Mouse (Mus musculus) CH12.LX (cell line): ENCODE results near the gene Plpp3. TPM values are rescaled to one million over a fixed set of nuclear protein-coding genes. Genes with fewer than 3 reads are reported as not detected.

ENCODE experiments used
- DNase-seq: peaks from one replicate; pipeline ENCODE4 v3.0.0-alpha.2; 2013; ENCODE audit errors: extremely low read depth
- H3K27ac ChIP-seq: 2 replicates; pipeline ENCODE4 v1.5.1; 2012; ENCODE audit warnings: low read depth, mild to moderate bottlenecking, control low read depth, moderate library complexity; ENCODE audit not compliant: insufficient read depth
- H3K27me3 ChIP-seq: replicated peaks from 2 replicates; pipeline ENCODE3; 2012; ENCODE audit warnings: inconsistent platforms
- H3K36me3 ChIP-seq, 2 experiments: replicated peaks in 1 of 2; 2 replicates each; pipeline versions ENCODE3 to v1.6.1; 2012; ENCODE audit warnings: inconsistent platforms in 1 of 2, low read length in 1 of 2, mild to moderate bottlenecking in 1 of 2, mixed read lengths in 1 of 2, moderate library complexity in 1 of 2; ENCODE audit not compliant: control insufficient read depth in 1 of 2, insufficient read depth in 1 of 2
- H3K4me1 ChIP-seq, 2 experiments: 2 replicates each; pipeline ENCODE4 v1.6.1; 2012; ENCODE audit warnings: inconsistent platforms in 1 of 2, moderate library complexity in 1 of 2; ENCODE audit not compliant: insufficient read depth in 2 of 2, control insufficient read depth in 1 of 2
- H3K4me2 ChIP-seq: 2 replicates; pipeline ENCODE4 v1.6.1; 2012; ENCODE audit warnings: low read depth, mild to moderate bottlenecking, control low read depth; ENCODE audit not compliant: poor library complexity, insufficient read depth, severe bottlenecking
- H3K4me3 ChIP-seq, 3 experiments: fragments of 150-350 bp in 1 of 3; sonication (generic) in 1 of 3; replicated peaks in 1 of 3; 2 replicates each; pipeline versions ENCODE3 to v1.5.1; 2011 to 2012; ENCODE audit warnings: low read depth in 2 of 3, low read length in 2 of 3, mild to moderate bottlenecking in 2 of 3, moderate library complexity in 2 of 3, control low read depth in 1 of 3, improper control_type of control experiment in 1 of 3, inconsistent platforms in 1 of 3, mixed read lengths in 1 of 3; ENCODE audit not compliant: poor library complexity in 1 of 3
- H3K79me2 ChIP-seq: replicated peaks from 2 replicates; pipeline ENCODE4 v1.6.1; 2012; ENCODE audit warnings: mild to moderate bottlenecking, moderate library complexity; ENCODE audit not compliant: control insufficient read depth, poor library complexity, insufficient read depth, severe bottlenecking; ENCODE audit errors: extremely low read depth
- H3K9ac ChIP-seq: 2 replicates; pipeline ENCODE4 v1.6.1; 2012; ENCODE audit warnings: low read depth, mild to moderate bottlenecking, control low read depth, moderate library complexity; ENCODE audit not compliant: insufficient read depth
- H3K9me3 ChIP-seq: replicated peaks from 2 replicates; pipeline ENCODE3; 2012; ENCODE audit warnings: low read length, inconsistent platforms, mixed read lengths
- CHD2 ChIP-seq: IDR thresholded peaks from 2 replicates; pipeline ENCODE4 v1.6.1; 2011; ENCODE audit warnings: low read length, improper control_type of control experiment
- E2F4 ChIP-seq: IDR thresholded peaks from 2 replicates; pipeline ENCODE4 v1.6.1; 2011; ENCODE audit warnings: low read depth, low read length, improper control_type of control experiment; ENCODE audit not compliant: insufficient replicate concordance
- EP300 ChIP-seq: IDR thresholded peaks from 2 replicates; pipeline ENCODE4 v1.6.1; 2011; ENCODE audit warnings: low read length, improper control_type of control experiment
- ETS1 ChIP-seq: conservative IDR thresholded peaks from 2 replicates; pipeline ENCODE4 v1.6.1; 2012; ENCODE audit warnings: low read depth, mild to moderate bottlenecking, inconsistent platforms, low read length, improper control_type of control experiment, moderate library complexity
- HCFC1 ChIP-seq: IDR thresholded peaks from 2 replicates; pipeline ENCODE4 v1.6.1; 2012; ENCODE audit warnings: low read depth, mild to moderate bottlenecking, inconsistent platforms, low read length, improper control_type of control experiment
- IRF4 ChIP-seq: IDR thresholded peaks from 2 replicates; pipeline ENCODE4 v1.6.1; 2014; ENCODE audit warnings: low read depth, mild to moderate bottlenecking, inconsistent platforms, low read length, improper control_type of control experiment
- MAZ ChIP-seq: IDR thresholded peaks from 2 replicates; pipeline ENCODE4 v1.6.1; 2012; ENCODE audit warnings: low read depth, mild to moderate bottlenecking, inconsistent platforms, low read length, improper control_type of control experiment, moderate library complexity
- MXI1 ChIP-seq: IDR thresholded peaks from 2 replicates; pipeline ENCODE4 v1.6.1; 2011; ENCODE audit warnings: mild to moderate bottlenecking, low read depth, low read length, improper control_type of control experiment
- PAX5 ChIP-seq: IDR thresholded peaks from 2 replicates; pipeline ENCODE4 v1.6.1; 2012; ENCODE audit warnings: low read length, inconsistent platforms, mixed read lengths
- POLR2A ChIP-seq: IDR thresholded peaks from 2 replicates; pipeline ENCODE4 v1.6.1; 2011; ENCODE audit warnings: low read depth, mild to moderate bottlenecking, improper control_type of control experiment, low read length
- RAD21 ChIP-seq: IDR thresholded peaks from 2 replicates; pipeline ENCODE4 v1.6.1; 2011; ENCODE audit warnings: low read depth, mild to moderate bottlenecking, low read length, improper control_type of control experiment, moderate library complexity
- RCOR1 ChIP-seq: conservative IDR thresholded peaks from 2 replicates; pipeline ENCODE4 v1.6.1; 2012; ENCODE audit warnings: low read depth, mild to moderate bottlenecking, inconsistent platforms, low read length, improper control_type of control experiment
- SIN3A ChIP-seq: IDR thresholded peaks from 2 replicates; pipeline ENCODE4 v1.6.1; 2012; ENCODE audit warnings: low read length, improper control_type of control experiment, inconsistent platforms
- TBP ChIP-seq: conservative IDR thresholded peaks from 2 replicates; pipeline ENCODE4 v1.6.1; 2011; ENCODE audit warnings: low read depth, low read length, improper control_type of control experiment
- UBTF ChIP-seq: IDR thresholded peaks from 2 replicates; pipeline ENCODE4 v1.6.1; 2012; ENCODE audit warnings: low read depth, mild to moderate bottlenecking, inconsistent platforms, low read length, improper control_type of control experiment, moderate library complexity
- USF2 ChIP-seq: conservative IDR thresholded peaks from 2 replicates; pipeline ENCODE4 v1.6.1; 2011; ENCODE audit warnings: low read depth, low read length, improper control_type of control experiment
- dilution Hi-C: fragments of 300-500 bp; cut with MboI; formaldehyde crosslinking; loops from 2 replicates; pipeline ENCODE4 v1.14.3; 2020; ENCODE audit warnings: low sequenced_read_pairs; ENCODE audit not compliant: extremely low pct_unique_long_range_greater_than_20kb, extremely low pct_ligation_motif_present
- in situ Hi-C: fragments of 300-500 bp; cut with MboI; formaldehyde crosslinking; loops from 3 replicates; pipeline ENCODE4 v1.14.3; 2019; ENCODE audit warnings: low sequenced_read_pairs, low pct_ligation_motif_present, low pct_unique_long_range_greater_than_20kb, mixed read lengths
- polyA plus RNA-seq: library from polyadenylated mRNA; unstranded; fragments of >175 nt; gene quantifications from 2 replicates; pipeline ENCODE4 v1.2.1, GENCODE M21; 2012; ENCODE audit warnings: low read depth; ENCODE audit not compliant: insufficient read length
- total RNA-seq, 2 experiments: library from RNA; depleted of rRNA; stranded (reverse); fragments of 300-350 nt in 1 of 2; fragments of >200 nt in 1 of 2; gene quantifications; 2 replicates each; pipeline ENCODE4 v1.2.3; 2012 to 2014

Plpp3 gene
- total and polyA plus RNA-seq, 3 experiments: 0.34 to 1.6 (median 1.2) TPM

- in situ Hi-C loops: no loop called here
- no peak overlapping the region for H3K27ac ChIP-seq
- no peaks in the 10 kb centered on the region for H3K79me2 ChIP-seq
- no peak for TF ChIP-seq MAZ
- TF ChIP-seq EP300: no peak
- TF ChIP-seq SIN3A: no peak
- TF ChIP-seq RAD21: no peak
- TF ChIP-seq CHD2: no peak
- no peak for TF ChIP-seq MXI1
- TF ChIP-seq PAX5: no peak
- H3K36me3 ChIP-seq: peaks cover 0 to 3% of the 10 kb centered on the region in 2 experiments
- H3K4me1 ChIP-seq: no peaks in the 10 kb centered on the region
- no peak overlapping the region for H3K4me3 ChIP-seq
- no peak overlapping the region for H3K9ac ChIP-seq
- no peaks in the 10 kb centered on the region for H3K9me3 ChIP-seq
- no peak overlapping the region for H3K4me2 ChIP-seq
- DNase-seq: no peak
- H3K27me3 ChIP-seq: no peaks in the 10 kb centered on the region
- dilution Hi-C loops: no loop called here
Measured at GRCm38 (mm10) chr4:105200624-105201524, 43.7 kb downstream of the Plpp3 start.

GRCm38 (mm10) chr4:105202439-105202838, 45.3 kb downstream of the Plpp3 start:
- TF ChIP-seq E2F4: no peak
- TF ChIP-seq TBP: no peak
- TF ChIP-seq RCOR1: no peak
- no peak for TF ChIP-seq UBTF
- no peak for TF ChIP-seq HCFC1
- TF ChIP-seq MXI1: no peak
- no peak for TF ChIP-seq POLR2A
- TF ChIP-seq IRF4: no peak
- no peak for TF ChIP-seq USF2
- no peak for TF ChIP-seq ETS1
- no peak for DNase-seq
- in situ Hi-C loops (no loop called here), dilution Hi-C loops (no loop called here)
- Histone ChIP-seq H3K4me3 (no peak overlapping the region), H3K36me3 (peaks cover 0 to 3% of the 10 kb centered on the region in 2 experiments), H3K4me2 (no peak overlapping the region), H3K79me2 (no peaks in the 10 kb centered on the region), H3K9ac (no peak overlapping the region), H3K4me1 (peaks cover 3 to 10% of the 10 kb centered on the region in 2 experiments; a peak in 3 of 4 replicates), H3K9me3 (no peaks in the 10 kb centered on the region), H3K27ac (no peak overlapping the region), H3K27me3 (no peaks in the 10 kb centered on the region)
